Mouse (Mus musculus) G1E-ER4 (cell line): ENCODE results near the gene Nfkbil1. TPM values are rescaled to one million over a fixed set of nuclear protein-coding genes. Genes with fewer than 3 reads are reported as not detected.

Experiments used
- GATA1 ChIP-seq: IDR thresholded peaks from one replicate; pipeline ENCODE4 v1.8.0; 2012; ENCODE audit warnings: low read length, inconsistent platforms
- polyA plus RNA-seq: library from polyadenylated mRNA; stranded (reverse); fragments of >175 nt; gene quantifications from 2 replicates; pipeline ENCODE4 v1.2.3, GENCODE M21; 2012

The Nfkbil1 gene
- polyA plus RNA-seq, 1 experiment: 44.3 TPM

GRCm38 (mm10) chr17:35200398-35200797 lies 35.2 kb downstream of the Nfkbil1 start:
- TF ChIP-seq GATA1: no peak

- no peak for TF ChIP-seq GATA1
Measured at GRCm38 (mm10) chr17:35198946-35199345, 36.6 kb downstream of the Nfkbil1 start.

- no peak for TF ChIP-seq GATA1
Measured at GRCm38 (mm10) chr17:35198029-35198428, 37.6 kb downstream of the Nfkbil1 start.

- TF ChIP-seq GATA1: no peak
Measured at GRCm38 (mm10) chr17:35197126-35197525, 38.5 kb downstream of the Nfkbil1 start.

GRCm38 (mm10) chr17:35196321-35196641 lies 39.3 kb downstream of the Nfkbil1 start:
- no peak for TF ChIP-seq GATA1

- TF ChIP-seq GATA1: no peak
Measured at GRCm38 (mm10) chr17:35195631-35196320, 39.8 kb downstream of the Nfkbil1 start.

- TF ChIP-seq GATA1: no peak
Measured at GRCm38 (mm10) chr17:35194844-35195630, 40.6 kb downstream of the Nfkbil1 start.

- no peak for TF ChIP-seq GATA1
Measured at GRCm38 (mm10) chr17:35193881-35194843, 41.4 kb downstream of the Nfkbil1 start, which contains the start of gene Ltb. TSS of gene Ltb (plus strand) at chr17:35194439.

GRCm38 (mm10) chr17:35192924-35193323 lies 42.7 kb downstream of the Nfkbil1 start:
- no peak for TF ChIP-seq GATA1

- TF ChIP-seq GATA1: no peak
Measured at GRCm38 (mm10) chr17:35191723-35192122, 43.9 kb downstream of the Nfkbil1 start.

GRCm38 (mm10) chr17:35190096-35190495 lies 45.5 kb downstream of the Nfkbil1 start:
- no peak for TF ChIP-seq GATA1

GRCm38 (mm10) chr17:35189186-35189585 lies 46.4 kb downstream of the Nfkbil1 start:
- TF ChIP-seq GATA1: no peak

GRCm38 (mm10) chr17:35187959-35188610 lies 47.5 kb downstream of the Nfkbil1 start, which contains the start of gene Lst1:
TSS of gene Lst1 (minus strand) at chr17:35188439.
- TF ChIP-seq GATA1: no peak

GRCm38 (mm10) chr17:35187345-35187744 lies 48.2 kb downstream of the Nfkbil1 start:
- TF ChIP-seq GATA1: no peak

- no peak for TF ChIP-seq GATA1
Measured at GRCm38 (mm10) chr17:35186681-35187080, 48.9 kb downstream of the Nfkbil1 start.
